Mouse (Mus musculus) heart, embryonic 16.5 days (tissue): ENCODE data around the gene Mfsd4b1. TPM values are rescaled to one million over a fixed set of nuclear protein-coding genes. Genes with fewer than 3 reads are reported as not detected.

Experiments
- ATAC-seq: fragments of 200-750 bp; cut with Nextera tagmentation; replicated peaks from 2 replicates; pipeline ENCODE4 v1.8.0; 2017; ENCODE audit warnings: moderate number of reproducible peaks; ENCODE audit not compliant: insufficient read depth, low FRiP score; ENCODE audit errors: extremely low read depth
- H3K27ac ChIP-seq: fragments of 300-500 bp; sonication (generic); 2 replicates; pipeline ENCODE4 v1.5.1; 2014; ENCODE audit warnings: mild to moderate bottlenecking, low read length, control low read depth, moderate library complexity
- H3K27me3 ChIP-seq: fragments of 300-500 bp; sonication (generic); 2 replicates; pipeline ENCODE4 v1.6.1; 2014; ENCODE audit warnings: low read length, mixed read lengths; ENCODE audit not compliant: control insufficient read depth, insufficient read depth
- H3K36me3 ChIP-seq: fragments of 300-500 bp; sonication (generic); 2 replicates; pipeline ENCODE4 v1.6.1; 2014; ENCODE audit not compliant: control insufficient read depth, insufficient read depth
- H3K4me1 ChIP-seq: fragments of 300-500 bp; sonication (generic); 2 replicates; pipeline ENCODE4 v1.6.1; 2014; ENCODE audit warnings: low read length, mixed read lengths; ENCODE audit not compliant: control insufficient read depth, insufficient read depth
- H3K4me2 ChIP-seq: fragments of 300-500 bp; sonication (generic); 2 replicates; pipeline ENCODE4 v1.6.1; 2014; ENCODE audit warnings: low read depth, mild to moderate bottlenecking, control low read depth, low read length
- H3K4me3 ChIP-seq: fragments of 300-500 bp; sonication (generic); 2 replicates; pipeline ENCODE4 v1.5.1; 2014; ENCODE audit warnings: mild to moderate bottlenecking, control low read depth, low read length
- H3K9ac ChIP-seq: fragments of 300-500 bp; sonication (generic); 2 replicates; pipeline ENCODE4 v1.6.1; 2014; ENCODE audit warnings: low read length, control low read depth
- H3K9me3 ChIP-seq: fragments of 300-500 bp; sonication (generic); replicated peaks from 2 replicates; pipeline ENCODE4 v1.6.1; 2016; ENCODE audit warnings: low read length; ENCODE audit not compliant: control insufficient read depth
- WGBS: fragments of 180-500 bp; shearing (Covaris S2); extraction: QIAGEN DNeasy Blood & Tissue Kit; methylation state at CpG from one replicate; pipeline ENCODE4 v1.1.7; 2014; 5-methylcytosine and 5-hydroxymethylcytosine counted together
- polyA plus RNA-seq: library from polyadenylated mRNA; unstranded; fragments of >200 nt; fragmentation: Nextera tagmentation; extraction: Ambion mirVana; gene quantifications from 2 replicates; pipeline ENCODE4 v1.2.1, GENCODE M21; 2015

Gene Mfsd4b1
- polyA plus RNA-seq = 0.76 and 1.3 TPM in 2 replicates

- ATAC-seq = peak; percentile 91
- H3K27ac ChIP-seq = peak within 1 kb of the TSS; percentile 92
- peak within 1 kb of the TSS; percentile 86 for H3K9ac ChIP-seq
- 1% methylated on average over 46 of the region's 46 CpGs for WGBS
- H3K27me3 ChIP-seq = peaks cover 3% of the 10 kb centered on the region; the same call in 1 of the 2 replicates
- peak within 1 kb of the TSS; percentile 80 for H3K4me3 ChIP-seq
- no peaks in the 10 kb centered on the region for H3K36me3 ChIP-seq
- peak within 1 kb of the TSS; percentile 97 for H3K4me2 ChIP-seq
- peaks cover 5% of the 10 kb centered on the region; the same call in 1 of the 2 replicates for H3K9me3 ChIP-seq
- peaks cover 16% of the 10 kb centered on the region for H3K4me1 ChIP-seq
Measured at GRCm38 (mm10) chr10:40024554-40025428, at the start of gene Mfsd4b1. Gene Mfsd4b1, minus strand, starts transcription at chr10:40025268.

GRCm38 (mm10) chr10:40073608-40074007 lies 48.5 kb upstream of the Mfsd4b1 start:
- Histone ChIP-seq H3K9me3 (no peaks in the 10 kb centered on the region), H3K4me1 (peaks cover 12% of the 10 kb centered on the region), H3K27ac (no peak overlapping the region), H3K27me3 (no peaks in the 10 kb centered on the region), H3K4me2 (no peak overlapping the region), H3K4me3 (no peak overlapping the region), H3K9ac (no peak overlapping the region), H3K36me3 (peaks cover 8% of the 10 kb centered on the region)
- ATAC-seq = no peak
- WGBS = 72% methylated on average over 6 of the region's 6 CpGs

GRCm38 (mm10) chr10:40070684-40071083 lies 45.6 kb upstream of the Mfsd4b1 start:
- H3K36me3 ChIP-seq = no peaks in the 10 kb centered on the region
- no peaks in the 10 kb centered on the region for H3K9me3 ChIP-seq
- 73% methylated on average over 9 of the region's 9 CpGs for WGBS
- H3K4me1 ChIP-seq = peaks cover 15% of the 10 kb centered on the region
- H3K4me2 ChIP-seq = no peak overlapping the region
- no peak overlapping the region for H3K27ac ChIP-seq
- H3K4me3 ChIP-seq = no peak overlapping the region
- no peak for ATAC-seq
- no peaks in the 10 kb centered on the region for H3K27me3 ChIP-seq
- H3K9ac ChIP-seq = no peak overlapping the region

- ATAC-seq = peak; percentile 75
- WGBS = 22% methylated on average over 4 of the region's 4 CpGs
- H3K27me3 ChIP-seq = no peaks in the 10 kb centered on the region
- no peaks in the 10 kb centered on the region for H3K9me3 ChIP-seq
- no peaks in the 10 kb centered on the region for H3K36me3 ChIP-seq
- H3K4me2 ChIP-seq = peak overlapping the region; percentile 14; the same call in 1 of the 2 replicates
- no peak overlapping the region for H3K4me3 ChIP-seq
- H3K9ac ChIP-seq = no peak overlapping the region
- peak overlapping the region; percentile 27 for H3K27ac ChIP-seq
- H3K4me1 ChIP-seq = peaks cover 15% of the 10 kb centered on the region
Measured at GRCm38 (mm10) chr10:40069270-40069669, 44.2 kb upstream of the Mfsd4b1 start.

GRCm38 (mm10) chr10:40068595-40068994 lies 43.5 kb upstream of the Mfsd4b1 start:
- no peaks in the 10 kb centered on the region for H3K36me3 ChIP-seq
- no peak overlapping the region for H3K4me2 ChIP-seq
- no peak for ATAC-seq
- peaks cover 15% of the 10 kb centered on the region for H3K4me1 ChIP-seq
- H3K9me3 ChIP-seq = no peaks in the 10 kb centered on the region
- no peak overlapping the region for H3K4me3 ChIP-seq
- no peak overlapping the region for H3K9ac ChIP-seq
- H3K27me3 ChIP-seq = no peaks in the 10 kb centered on the region
- H3K27ac ChIP-seq = peak overlapping the region; percentile 9; the same call in 1 of the 2 replicates
- 75% methylated on average over 10 of the region's 10 CpGs for WGBS

GRCm38 (mm10) chr10:40067529-40067928 lies 42.5 kb upstream of the Mfsd4b1 start:
- H3K36me3 ChIP-seq = no peaks in the 10 kb centered on the region
- H3K27ac ChIP-seq = no peak overlapping the region
- no peak overlapping the region for H3K9ac ChIP-seq
- WGBS = 74% methylated on average over 1 of the region's 1 CpGs
- peaks cover 15% of the 10 kb centered on the region for H3K4me1 ChIP-seq
- no peak overlapping the region for H3K4me3 ChIP-seq
- no peak for ATAC-seq
- H3K27me3 ChIP-seq = no peaks in the 10 kb centered on the region
- no peaks in the 10 kb centered on the region for H3K9me3 ChIP-seq
- H3K4me2 ChIP-seq = no peak overlapping the region

GRCm38 (mm10) chr10:40067071-40067470 lies 42.0 kb upstream of the Mfsd4b1 start:
- WGBS = 67% methylated on average over 1 of the region's 1 CpGs
- no peaks in the 10 kb centered on the region for H3K9me3 ChIP-seq
- H3K4me1 ChIP-seq = peaks cover 15% of the 10 kb centered on the region
- no peak overlapping the region for H3K9ac ChIP-seq
- no peaks in the 10 kb centered on the region for H3K36me3 ChIP-seq
- H3K27me3 ChIP-seq = no peaks in the 10 kb centered on the region
- no peak overlapping the region for H3K4me2 ChIP-seq
- no peak overlapping the region for H3K27ac ChIP-seq
- no peak for ATAC-seq
- H3K4me3 ChIP-seq = no peak overlapping the region

- ATAC-seq = no peak
- Histone ChIP-seq H3K4me1 (peaks cover 15% of the 10 kb centered on the region), H3K4me3 (no peak overlapping the region), H3K9me3 (no peaks in the 10 kb centered on the region), H3K9ac (no peak overlapping the region), H3K36me3 (no peaks in the 10 kb centered on the region), H3K27me3 (no peaks in the 10 kb centered on the region), H3K4me2 (no peak overlapping the region), H3K27ac (no peak overlapping the region)
- WGBS = 63% methylated on average over 3 of the region's 3 CpGs
Measured at GRCm38 (mm10) chr10:40065357-40065756, 40.3 kb upstream of the Mfsd4b1 start.

GRCm38 (mm10) chr10:40063291-40063890 lies 38.3 kb upstream of the Mfsd4b1 start:
- Histone ChIP-seq H3K9me3 (no peaks in the 10 kb centered on the region), H3K9ac (no peak overlapping the region), H3K4me2 (no peak overlapping the region), H3K36me3 (no peaks in the 10 kb centered on the region), H3K4me1 (peaks cover under 1% of the 10 kb centered on the region), H3K4me3 (no peak overlapping the region), H3K27me3 (no peaks in the 10 kb centered on the region), H3K27ac (no peak overlapping the region)
- ATAC-seq = no peak
- 40% methylated on average over 5 of the region's 5 CpGs for WGBS
